Mouse (Mus musculus): ENCODE data around the gene Gpr137b. TPM values are rescaled to one million over a fixed set of nuclear protein-coding genes. Genes with fewer than 3 reads are reported as not detected.
"Not testable (repeated sequence)": the region's sequence is repeated elsewhere in the genome, so short reads cannot be mapped to it uniquely, and the experiment has no call there.

Gpr137b gene
- polyA plus RNA-seq, 1 experiment from 2014 or later: 16.3 TPM

GRCm38 (mm10) chr13:13337361-13337760 lies 56.5 kb downstream of the Gpr137b start:
- not testable (repeated sequence) for ATAC-seq (ENCODE audit: insufficient number of reproducible peaks, insufficient read depth, low FRiP score, low read depth); H3K36me3 ChIP-seq (ENCODE audit: control insufficient read depth, insufficient read depth, low read length)
- WGBS: 96% methylated on average over 6 of the region's 8 CpGs

GRCm38 (mm10) chr13:13328876-13329275 lies 64.9 kb downstream of the Gpr137b start:
- WGBS: 1% methylated on average over 2 of the region's 2 CpGs
- ATAC-seq (ENCODE audit: insufficient number of reproducible peaks, insufficient read depth, low FRiP score, low read depth): no peak
- no peaks in the 10 kb centered on the region for H3K4me1 ChIP-seq (ENCODE audit: control insufficient read depth in 2 of 2, insufficient read depth in 2 of 2, low read length in 2 of 2)
- H3K36me3 ChIP-seq (ENCODE audit: control insufficient read depth, insufficient read depth, low read length): no peaks in the 10 kb centered on the region
- H3K9ac ChIP-seq (ENCODE audit: low read length): no peak overlapping the region
- H3K4me2 ChIP-seq (ENCODE audit: low read length): no peak overlapping the region
- no peaks in the 10 kb centered on the region for H3K27me3 ChIP-seq (ENCODE audit: control insufficient read depth, insufficient read depth, low read length)
- H3K4me3 ChIP-seq (ENCODE audit: control insufficient read depth in 1 of 2, insufficient read depth in 1 of 2, low read depth in 1 of 2, low read length in 2 of 2): no peak overlapping the region
- H3K27ac ChIP-seq (replicated peaks in 1 of 2; ENCODE audit: control insufficient read depth in 1 of 2, insufficient read depth in 1 of 2, low read depth in 2 of 2, low read length in 2 of 2): no peak overlapping the region
- no peaks in the 10 kb centered on the region for H3K9me3 ChIP-seq (ENCODE audit: control insufficient read depth, low read length)

More at GRCm38 (mm10) chr13:13337361-13337760, 56.5 kb downstream of the Gpr137b start:
- H3K27me3 ChIP-seq (ENCODE audit: control insufficient read depth, insufficient read depth, low read length); H3K9ac ChIP-seq (ENCODE audit: low read length); H3K9me3 ChIP-seq (ENCODE audit: control insufficient read depth, low read length); H3K27ac ChIP-seq (replicated peaks in 1 of 2; ENCODE audit: control insufficient read depth in 1 of 2, insufficient read depth in 1 of 2, low read depth in 2 of 2, low read length in 2 of 2); H3K4me2 ChIP-seq (ENCODE audit: low read length); H3K4me1 ChIP-seq (ENCODE audit: control insufficient read depth in 2 of 2, insufficient read depth in 2 of 2, low read length in 2 of 2); H3K4me3 ChIP-seq (ENCODE audit: control insufficient read depth in 1 of 2, insufficient read depth in 1 of 2, low read depth in 1 of 2, low read length in 2 of 2): not testable (repeated sequence)

Other genes starting within 250 kb of the Gpr137b start
- gene Prl2c5, start 211.3 kb downstream of the Gpr137b start, polyA plus RNA-seq (2014; fragmentation: Nextera tagmentation; extraction: Ambion mirVana): not detected in 2 replicates
- 85.4 and 88.8 TPM in 2 replicates for gene Nid1, start 43.5 kb upstream of the Gpr137b start, polyA plus RNA-seq (2014; fragmentation: Nextera tagmentation; extraction: Ambion mirVana)
- gene Lyst, start 196.4 kb upstream of the Gpr137b start, polyA plus RNA-seq (2014; fragmentation: Nextera tagmentation; extraction: Ambion mirVana): 4.6 and 4.9 TPM in 2 replicates

Data from heart, embryonic 14.5 days (tissue).